Mouse (Mus musculus): ENCODE measurements around the gene Acat2. TPM values are rescaled to one million over a fixed set of nuclear protein-coding genes. Genes with fewer than 3 reads are reported as not detected.
"Not testable (repeated sequence)": the region's sequence is repeated elsewhere in the genome, so short reads cannot be mapped to it uniquely, and the experiment has no call there.

Gene Acat2
- polyA plus RNA-seq, 1 experiment from 2014 or later = 216 TPM

DNA sequence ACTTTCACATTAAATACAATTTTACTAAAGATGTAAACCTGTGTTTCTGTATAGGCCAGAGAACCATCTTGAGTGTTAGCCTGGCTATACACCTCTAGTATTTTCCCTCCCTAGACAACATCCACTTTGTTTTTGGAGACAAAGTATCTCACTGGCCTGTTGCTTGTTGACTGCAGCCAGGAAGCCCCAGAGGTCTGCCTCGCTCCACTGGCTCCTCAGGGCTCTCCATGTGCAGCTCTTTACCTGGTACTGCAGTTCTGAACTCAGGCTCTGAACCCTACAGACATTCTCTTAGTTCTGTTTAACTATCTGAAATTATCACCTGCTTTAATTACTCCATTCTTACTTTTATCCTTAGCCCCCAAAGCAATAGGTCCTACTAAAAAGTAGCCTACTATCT lies 18.0 kb upstream of the Acat2 start:
- Histone ChIP-seq H3K36me3 (replicated peaks; ENCODE audit: control insufficient read depth, insufficient read depth) (peaks cover 75% of the 10 kb centered on the region), H3K27ac (no peak overlapping the region), H3K4me1 (replicated peaks; ENCODE audit: control insufficient read depth, insufficient read depth, low read length) (no peaks in the 10 kb centered on the region), H3K4me3 (replicated peaks; ENCODE audit: low read length) (no peak overlapping the region), H3K27me3 (ENCODE audit: control insufficient read depth, insufficient read depth, low read length) (no peaks in the 10 kb centered on the region), H3K9ac (no peak overlapping the region), H3K9me3 (ENCODE audit: control insufficient read depth, low read length) (no peaks in the 10 kb centered on the region), H3K4me2 (replicated peaks) (no peak overlapping the region)
- DNase-seq (ENCODE audit: low spot score) (no peak), ATAC-seq (ENCODE audit: low FRiP score) (no peak)
- WGBS = 100% methylated on average over 1 of the region's 1 CpGs

DNA sequence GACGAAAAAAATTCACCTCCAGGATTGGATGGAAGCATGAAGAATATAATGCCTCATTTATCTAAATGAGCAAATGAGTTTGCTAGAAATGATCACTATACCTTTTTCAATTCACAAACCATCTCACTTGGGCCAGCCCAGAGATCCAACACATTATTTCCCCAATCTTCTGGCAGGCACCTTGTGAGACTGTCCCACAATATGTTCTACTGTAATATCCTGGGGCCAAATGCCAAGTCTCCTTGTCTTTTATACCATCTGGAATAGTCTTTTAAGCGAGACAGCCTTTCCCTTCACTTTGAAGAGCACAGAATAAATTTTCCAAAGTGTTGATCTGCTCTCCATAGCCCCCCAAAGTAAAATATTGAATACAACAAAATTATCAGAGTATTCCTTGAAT lies 13.3 kb upstream of the Acat2 start:
- ATAC-seq (ENCODE audit: low FRiP score) (no peak), DNase-seq (ENCODE audit: low spot score) (no peak)
- 91% methylated on average over 2 of the region's 2 CpGs for WGBS
- Histone ChIP-seq H3K4me1 (replicated peaks; ENCODE audit: control insufficient read depth, insufficient read depth, low read length) (no peaks in the 10 kb centered on the region), H3K9me3 (ENCODE audit: control insufficient read depth, low read length) (no peaks in the 10 kb centered on the region), H3K4me2 (replicated peaks) (no peak overlapping the region), H3K9ac (no peak overlapping the region), H3K4me3 (replicated peaks; ENCODE audit: low read length) (no peak overlapping the region), H3K27ac (no peak overlapping the region), H3K36me3 (replicated peaks; ENCODE audit: control insufficient read depth, insufficient read depth) (peaks cover 79% of the 10 kb centered on the region), H3K27me3 (ENCODE audit: control insufficient read depth, insufficient read depth, low read length) (no peaks in the 10 kb centered on the region)

DNA sequence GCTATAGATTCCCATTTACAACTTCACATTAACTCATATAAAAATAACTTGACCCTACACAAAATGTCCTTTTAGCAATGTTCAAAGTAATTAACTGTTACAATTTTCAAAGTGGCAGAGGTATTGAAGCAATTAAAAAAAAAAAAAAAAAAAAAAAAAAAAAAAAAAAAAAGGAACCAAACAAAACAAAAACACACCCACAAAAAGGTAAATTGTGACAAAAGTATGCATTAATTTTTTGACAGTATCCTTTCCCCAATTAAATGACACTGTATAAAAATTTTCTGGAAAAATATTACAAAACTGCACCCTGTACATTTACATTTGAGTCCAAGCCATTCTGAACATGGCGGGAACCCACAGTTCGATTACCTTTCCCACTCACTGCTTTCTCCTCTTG lies 6.6 kb upstream of the Acat2 start:
- DNase-seq (ENCODE audit: low spot score) (no peak), ATAC-seq (ENCODE audit: low FRiP score) (no peak)
- Histone ChIP-seq H3K4me1 (replicated peaks; ENCODE audit: control insufficient read depth, insufficient read depth, low read length) (no peaks in the 10 kb centered on the region), H3K4me2 (replicated peaks) (no peak overlapping the region), H3K9me3 (ENCODE audit: control insufficient read depth, low read length) (no peaks in the 10 kb centered on the region), H3K36me3 (replicated peaks; ENCODE audit: control insufficient read depth, insufficient read depth) (peaks cover 69% of the 10 kb centered on the region), H3K4me3 (replicated peaks; ENCODE audit: low read length) (no peak overlapping the region), H3K27me3 (ENCODE audit: control insufficient read depth, insufficient read depth, low read length) (no peaks in the 10 kb centered on the region), H3K27ac (no peak overlapping the region), H3K9ac (no peak overlapping the region)
- 93% methylated on average over 2 of the region's 2 CpGs for WGBS

DNA sequence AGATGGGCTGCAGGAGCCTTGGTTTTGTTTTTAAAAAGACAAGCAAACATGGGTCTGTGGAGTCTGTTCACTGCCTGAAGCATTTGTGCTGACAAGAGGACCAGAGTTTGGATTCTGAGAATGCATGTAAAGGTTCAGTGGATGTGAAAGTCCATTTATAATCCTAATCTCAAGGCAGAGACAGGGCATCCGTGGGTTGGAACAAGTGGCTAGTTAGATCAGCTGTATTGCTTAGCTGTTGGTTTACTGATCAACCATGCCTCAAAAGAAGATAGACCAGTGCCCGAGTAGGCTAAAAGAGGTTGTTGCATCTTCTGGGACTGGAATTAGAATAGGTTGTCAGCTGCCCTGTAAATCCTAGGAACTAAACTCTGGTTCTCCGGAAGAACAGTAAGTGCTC lies 2.9 kb upstream of the Acat2 start:
- H3K27me3 ChIP-seq (ENCODE audit: control insufficient read depth, insufficient read depth, low read length) = no peaks in the 10 kb centered on the region
- no peak overlapping the region for H3K4me3 ChIP-seq (replicated peaks; ENCODE audit: low read length)
- H3K9me3 ChIP-seq (ENCODE audit: control insufficient read depth, low read length) = no peaks in the 10 kb centered on the region
- WGBS = 85% methylated on average over 3 of the region's 3 CpGs
- H3K36me3 ChIP-seq (replicated peaks; ENCODE audit: control insufficient read depth, insufficient read depth) = peaks cover 39% of the 10 kb centered on the region
- no peak for ATAC-seq (ENCODE audit: low FRiP score)
- no peak for DNase-seq (ENCODE audit: low spot score)
- H3K4me2 ChIP-seq (replicated peaks) = no peak overlapping the region
- peaks cover 10% of the 10 kb centered on the region for H3K4me1 ChIP-seq (replicated peaks; ENCODE audit: control insufficient read depth, insufficient read depth, low read length)
- no peak overlapping the region for H3K9ac ChIP-seq
- no peak overlapping the region for H3K27ac ChIP-seq

DNA sequence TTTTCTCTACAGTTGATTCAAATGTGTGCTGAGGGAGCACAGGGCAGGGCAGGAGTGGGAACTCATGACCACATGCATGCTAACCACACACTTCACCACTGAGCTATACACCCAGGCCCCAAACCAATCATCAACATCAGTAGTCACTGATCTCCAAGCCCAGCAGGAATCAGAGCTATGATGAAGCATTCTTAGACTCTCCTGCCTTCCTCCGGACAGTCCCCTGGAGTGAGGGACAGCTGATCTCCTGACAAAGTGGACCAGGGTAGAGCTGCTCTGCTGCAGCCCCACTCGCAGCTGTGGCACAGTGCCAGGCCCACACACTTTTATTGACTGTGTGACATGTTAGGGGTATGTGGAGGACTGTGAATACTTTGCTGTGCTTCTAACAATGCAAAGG lies 1.2 kb downstream of the Acat2 start:
- not testable (repeated sequence) for DNase-seq (ENCODE audit: low spot score); H3K9me3 ChIP-seq (ENCODE audit: control insufficient read depth, low read length); H3K9ac ChIP-seq; H3K27me3 ChIP-seq (ENCODE audit: control insufficient read depth, insufficient read depth, low read length); H3K27ac ChIP-seq; ATAC-seq (ENCODE audit: low FRiP score)
- Histone ChIP-seq H3K36me3 (replicated peaks; ENCODE audit: control insufficient read depth, insufficient read depth) (peaks cover 25% of the 10 kb centered on the region), H3K4me1 (replicated peaks; ENCODE audit: control insufficient read depth, insufficient read depth, low read length) (peaks cover 10% of the 10 kb centered on the region), H3K4me2 (replicated peaks) (peak overlapping the region; percentile 52), H3K4me3 (replicated peaks; ENCODE audit: low read length) (peak overlapping the region; percentile 25)
- WGBS = 0% methylated on average over 1 of the region's 2 CpGs

DNA sequence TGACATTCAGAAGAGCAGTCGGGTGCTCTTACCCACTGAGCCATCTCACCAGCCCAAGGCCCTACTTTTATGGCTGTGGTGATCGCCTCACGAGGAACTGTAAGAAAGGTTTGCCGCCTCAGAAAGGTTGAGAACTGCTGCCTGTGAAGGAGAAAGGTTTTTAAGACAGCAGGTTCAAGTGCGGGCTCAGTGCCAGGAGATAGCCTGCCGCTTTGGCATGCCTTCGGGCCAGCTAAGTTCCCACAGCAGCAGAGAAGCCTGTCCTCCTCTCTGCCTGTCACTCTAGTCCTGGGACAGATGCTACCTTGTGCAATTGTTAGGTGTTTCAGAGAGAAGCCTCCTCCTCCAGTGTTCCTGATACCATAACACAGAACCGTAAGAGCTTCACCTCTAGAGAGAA lies 3.9 kb downstream of the Acat2 start:
- no peaks in the 10 kb centered on the region for H3K9me3 ChIP-seq (ENCODE audit: control insufficient read depth, low read length)
- WGBS = 89% methylated on average over 8 of the region's 8 CpGs
- no peak overlapping the region for H3K9ac ChIP-seq
- H3K4me1 ChIP-seq (replicated peaks; ENCODE audit: control insufficient read depth, insufficient read depth, low read length) = peaks cover 10% of the 10 kb centered on the region
- no peak overlapping the region for H3K4me3 ChIP-seq (replicated peaks; ENCODE audit: low read length)
- no peak overlapping the region for H3K4me2 ChIP-seq (replicated peaks)
- no peaks in the 10 kb centered on the region for H3K27me3 ChIP-seq (ENCODE audit: control insufficient read depth, insufficient read depth, low read length)
- DNase-seq (ENCODE audit: low spot score) (no peak), ATAC-seq (ENCODE audit: low FRiP score) (no peak)
- no peak overlapping the region for H3K27ac ChIP-seq
- peaks cover 41% of the 10 kb centered on the region for H3K36me3 ChIP-seq (replicated peaks; ENCODE audit: control insufficient read depth, insufficient read depth)

DNA sequence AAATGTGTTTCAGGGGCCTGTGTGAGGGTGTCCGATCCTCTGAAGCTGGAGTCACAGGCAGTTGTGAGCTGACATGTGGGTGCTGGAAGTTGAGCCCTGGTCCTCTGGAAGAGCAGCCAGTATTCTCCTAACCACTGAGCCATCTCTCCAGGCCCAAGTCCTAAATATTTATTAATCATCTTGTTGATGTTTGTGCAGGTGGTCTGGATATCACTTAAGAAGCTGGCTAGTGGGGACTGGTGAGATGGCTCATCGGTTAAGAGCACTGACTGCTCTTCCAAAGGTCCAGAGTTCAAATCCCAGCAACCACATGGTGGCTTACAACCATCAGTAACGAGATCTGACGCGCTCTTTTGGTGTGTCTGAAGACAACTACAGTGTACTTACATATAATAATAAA lies 10.9 kb downstream of the Acat2 start:
- Histone ChIP-seq H3K9ac (no peak overlapping the region), H3K4me2 (replicated peaks) (no peak overlapping the region), H3K36me3 (replicated peaks; ENCODE audit: control insufficient read depth, insufficient read depth) (peaks cover 74% of the 10 kb centered on the region), H3K4me1 (replicated peaks; ENCODE audit: control insufficient read depth, insufficient read depth, low read length) (no peaks in the 10 kb centered on the region), H3K27me3 (ENCODE audit: control insufficient read depth, insufficient read depth, low read length) (no peaks in the 10 kb centered on the region), H3K27ac (no peak overlapping the region), H3K4me3 (replicated peaks; ENCODE audit: low read length) (no peak overlapping the region), H3K9me3 (ENCODE audit: control insufficient read depth, low read length) (no peaks in the 10 kb centered on the region)
- no peak for ATAC-seq (ENCODE audit: low FRiP score)
- 99% methylated on average over 5 of the region's 5 CpGs for WGBS
- DNase-seq (ENCODE audit: low spot score) = no peak

DNA sequence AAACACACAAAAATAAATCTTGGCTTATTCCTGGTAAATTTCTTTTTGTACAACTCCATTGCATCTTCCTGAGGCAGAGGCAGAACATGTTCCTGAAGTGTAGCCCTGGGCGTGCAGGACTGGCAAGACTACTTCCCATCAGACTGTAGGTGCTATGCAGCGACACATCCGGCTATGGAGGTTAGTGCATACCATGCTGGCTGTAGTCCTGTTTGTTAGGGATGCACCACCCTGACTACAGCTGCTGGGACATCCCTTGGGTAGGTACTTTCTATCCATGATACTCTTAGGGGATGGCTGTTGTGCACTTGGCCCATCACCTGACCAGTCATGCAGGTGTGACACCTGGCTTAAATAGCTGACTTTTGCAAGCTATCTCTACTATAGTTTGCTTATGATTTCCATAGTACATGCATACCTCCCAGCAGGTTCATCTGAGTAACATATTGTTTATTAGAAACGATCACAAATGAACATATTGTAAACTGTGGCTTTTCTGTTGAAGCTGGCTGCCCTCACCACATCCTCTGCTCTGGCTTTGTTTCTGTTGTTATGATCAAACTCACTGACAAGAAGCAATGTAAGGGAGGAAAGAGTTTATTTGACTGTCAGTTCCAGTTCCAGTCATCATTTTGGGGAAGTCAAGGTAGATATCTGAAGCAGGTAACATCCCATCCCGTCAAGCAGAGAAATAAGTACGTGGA lies 17.9 kb downstream of the Acat2 start:
- Histone ChIP-seq H3K4me2 (replicated peaks) (no peak overlapping the region), H3K36me3 (replicated peaks; ENCODE audit: control insufficient read depth, insufficient read depth) (peaks cover 55% of the 10 kb centered on the region), H3K27me3 (ENCODE audit: control insufficient read depth, insufficient read depth, low read length) (no peaks in the 10 kb centered on the region), H3K9ac (no peak overlapping the region), H3K9me3 (ENCODE audit: control insufficient read depth, low read length) (no peaks in the 10 kb centered on the region), H3K4me1 (replicated peaks; ENCODE audit: control insufficient read depth, insufficient read depth, low read length) (no peaks in the 10 kb centered on the region; the same call in 1 of the 2 replicates), H3K27ac (no peak overlapping the region), H3K4me3 (replicated peaks; ENCODE audit: low read length) (no peak overlapping the region)
- DNase-seq (ENCODE audit: low spot score) (no peak), ATAC-seq (ENCODE audit: low FRiP score) (no peak)
- WGBS = 95% methylated on average over 6 of the region's 6 CpGs

DNA sequence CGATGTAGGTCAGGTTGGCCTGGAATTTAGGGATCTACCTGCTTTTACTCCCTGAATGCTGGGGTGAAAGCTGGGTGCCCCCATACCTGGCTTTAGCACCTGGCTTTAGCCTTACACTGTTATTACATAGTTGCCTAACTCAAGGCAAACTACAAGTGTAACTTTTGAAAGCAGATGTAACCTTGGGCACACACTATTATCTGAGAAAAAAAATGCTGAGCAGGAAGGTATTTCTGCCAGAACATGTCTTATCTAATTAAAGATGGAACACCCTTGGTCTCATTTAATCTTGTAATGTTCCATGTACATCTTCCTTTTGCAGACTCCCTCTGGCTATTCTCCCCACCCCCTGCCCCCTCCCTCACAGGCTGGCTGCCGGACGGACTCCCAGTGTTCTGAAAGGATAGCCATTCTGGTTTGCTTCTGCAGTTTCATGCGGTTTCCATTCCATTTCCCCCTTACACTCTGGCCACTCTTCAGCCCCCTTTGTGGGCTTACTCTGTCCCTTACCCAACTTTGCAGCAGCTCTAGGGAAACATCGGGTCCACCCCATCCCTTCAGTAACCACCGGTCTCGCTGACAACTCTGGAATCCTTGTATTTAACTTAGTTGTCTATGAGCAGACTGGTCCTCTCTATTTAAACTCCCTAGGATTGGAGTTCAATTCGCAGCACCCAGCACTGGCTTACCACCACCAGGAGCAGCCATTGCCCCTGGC lies 18.8 kb downstream of the Acat2 start:
- Histone ChIP-seq H3K9ac (no peak overlapping the region), H3K4me3 (replicated peaks; ENCODE audit: low read length) (no peak overlapping the region), H3K27me3 (ENCODE audit: control insufficient read depth, insufficient read depth, low read length) (no peaks in the 10 kb centered on the region), H3K27ac (no peak overlapping the region), H3K9me3 (ENCODE audit: control insufficient read depth, low read length) (no peaks in the 10 kb centered on the region), H3K36me3 (replicated peaks; ENCODE audit: control insufficient read depth, insufficient read depth) (peaks cover 50% of the 10 kb centered on the region), H3K4me1 (replicated peaks; ENCODE audit: control insufficient read depth, insufficient read depth, low read length) (no peaks in the 10 kb centered on the region; the same call in 1 of the 2 replicates), H3K4me2 (replicated peaks) (no peak overlapping the region)
- ATAC-seq (ENCODE audit: low FRiP score) (no peak), DNase-seq (ENCODE audit: low spot score) (no peak)
- WGBS = 80% methylated on average over 8 of the region's 8 CpGs

Measured in hindbrain, embryonic 14.5 days (tissue).